Comparison of ENCODE assay signal across 22 mouse cellular contexts in the genomic region with DNA sequence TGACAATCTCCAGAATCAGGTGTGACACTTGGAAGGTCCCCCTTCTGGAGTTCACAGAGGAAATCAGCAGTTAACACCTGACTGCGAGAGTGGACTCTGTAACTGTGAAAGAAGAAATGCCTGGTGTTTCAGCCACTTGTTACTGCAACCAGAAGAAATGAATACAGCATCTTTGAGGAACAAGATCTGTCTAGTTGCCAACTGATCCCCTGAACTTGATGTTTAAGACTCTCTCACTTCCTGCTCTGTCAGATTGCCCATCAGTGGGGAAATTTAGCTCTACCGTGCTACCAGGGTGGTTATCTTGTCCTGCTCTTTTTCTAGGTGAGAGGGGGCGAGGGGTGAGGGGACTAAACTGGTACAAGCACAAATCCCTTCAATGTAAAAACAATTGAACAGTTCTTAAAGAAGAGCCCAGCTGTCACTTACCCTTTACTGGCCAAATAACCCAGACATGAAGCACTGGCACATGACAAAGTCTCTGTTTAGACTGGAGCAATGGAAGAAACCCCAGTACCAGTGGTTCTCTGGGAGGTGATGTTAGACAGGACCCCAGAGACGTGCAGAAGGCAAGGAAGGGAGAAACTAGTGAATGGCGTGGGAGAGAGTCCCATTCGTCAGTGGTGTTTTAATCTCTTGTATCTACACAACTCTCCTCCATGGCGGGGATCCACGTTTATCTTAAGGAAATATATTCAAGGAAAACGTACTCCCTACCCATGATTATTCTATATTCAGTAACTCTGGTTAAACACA.
DNase-seq lines count a peak whose midpoint lies in the region; ATAC-seq and TF ChIP-seq lines count a peak whose summit lies in the region.
"Had no signal": no experiment of that assay in that cellular context is flagged by ENCODE, and none has a peak within 500 bp of the region (broad histone marks: within the 10 kb centered on the region; RNA-seq: fewer than 3 reads in every experiment).

No protein-coding gene starts in this region.

- DNase-seq in right cerebral cortex, postnatal 10 days (ENCODE audit: low spot score in 2 of 2) = peak; percentile 29 to 39
- no peak for DNase-seq in right cerebral cortex, adult 2 months (ENCODE audit: low spot score in 2 of 2)
- no peak for DNase-seq in gastrocnemius, postnatal 25 days
- DNase-seq in thymus, postnatal 0 days (ENCODE audit: low spot score) = no peak
- no peak for DNase-seq in right cerebral cortex, postnatal 25 days
- DNase-seq: adrenal gland, postnatal 25 days; cerebellum, adult 18-20 months; cerebellum, postnatal 36 days; gastrocnemius, postnatal 10 days; kidney, adult 9 months; kidney, postnatal 36 days; layer of hippocampus, adult 9-11 months; lung, adult 2 months; right cerebral cortex, postnatal 4 days had no signal

- no peak for TF ChIP-seq CTCF in cortical plate, adult 2 months (IDR thresholded peaks at IDR 0.05; ENCODE audit: extremely low read depth, insufficient read depth, low read length)

- H3K27ac ChIP-seq in cortical plate, adult 2 months (ENCODE audit: insufficient read depth, low read length) = peak overlapping the region; percentile 35; the same call in 1 of the 2 replicates
- H3K27ac ChIP-seq: forebrain, embryonic 10.5 days; heart, embryonic 15.5 days; limb, embryonic 10.5 days; liver, embryonic 12.5 days; midbrain, embryonic 15.5 days had no signal

- peak; percentile 24 for ATAC-seq in megakaryocyte, adult 5-6 weeks (ENCODE audit: poor library complexity, severe bottlenecking)
- ATAC-seq: liver, embryonic 12.5 days; midbrain, embryonic 15.5 days had no signal

- H3K4me3 ChIP-seq in cortical plate, adult 2 months (ENCODE audit: insufficient read depth, low read length) = no peak overlapping the region
- H3K4me3 ChIP-seq: forebrain, embryonic 10.5 days; heart, embryonic 15.5 days; limb, embryonic 10.5 days; liver, embryonic 12.5 days; megakaryocyte, embryonic 14.5 days; midbrain, embryonic 15.5 days had no signal

- TF ChIP-seq POLR2A in cortical plate, adult 2 months (IDR thresholded peaks at IDR 0.05; ENCODE audit: extremely low read depth, insufficient read depth, low read length) = no peak

- H3K4me1 ChIP-seq in cortical plate, adult 2 months (ENCODE audit: control insufficient read depth, insufficient read depth, low read length) = no peaks in the 10 kb centered on the region
- H3K4me1 ChIP-seq: forebrain, embryonic 10.5 days; heart, embryonic 15.5 days; limb, embryonic 10.5 days; liver, embryonic 12.5 days; midbrain, embryonic 15.5 days had no signal

Comparison
In these comparisons a context has a peak if more than half of its experiments do, and no peak if none do; other contexts are left out.
1. DNase-seq: peak in right cerebral cortex, postnatal 10 days (2 of 2); none in right cerebral cortex, adult 2 months (0 of 2), gastrocnemius, postnatal 25 days (single experiment), thymus, postnatal 0 days (single experiment) and right cerebral cortex, postnatal 25 days (single experiment).